Mouse (Mus musculus) MEL (cell line): ENCODE measurements around the gene Top3b. TPM values are rescaled to one million over a fixed set of nuclear protein-coding genes. Genes with fewer than 3 reads are reported as not detected.

Source experiments
- DNase-seq: peaks from one replicate; pipeline ENCODE4 v3.0.0; 2011; ENCODE audit warnings: low read depth, low spot score
- H3K27ac ChIP-seq: 2 replicates; pipeline ENCODE4 v1.5.1; 2012; ENCODE audit warnings: low read depth, mild to moderate bottlenecking, control low read depth, low read length, moderate library complexity; ENCODE audit not compliant: control insufficient read depth
- H3K27me3 ChIP-seq, 2 experiments: fragments of 150-350 bp in 1 of 2; sonication (generic) in 1 of 2; 2 replicates each; pipeline ENCODE4 v1.6.1; 2012; ENCODE audit warnings: low read length in 2 of 2, mild to moderate bottlenecking in 2 of 2, improper control_type of control experiment in 1 of 2, moderate library complexity in 1 of 2; ENCODE audit not compliant: insufficient read depth in 2 of 2, control insufficient read depth in 1 of 2
- H3K36me3 ChIP-seq, 2 experiments: 2 replicates each; pipeline ENCODE4 v1.6.1; 2012 to 2014; ENCODE audit warnings: low read length in 2 of 2, improper control_type of control experiment in 1 of 2, inconsistent platforms in 1 of 2, mild to moderate bottlenecking in 1 of 2; ENCODE audit not compliant: insufficient read depth in 2 of 2, control insufficient read depth in 1 of 2
- H3K4me1 ChIP-seq, 2 experiments: fragments of 150-350 bp in 1 of 2; sonication (generic) in 1 of 2; 2 replicates each; pipeline ENCODE4 v1.6.1; 2012; ENCODE audit warnings: low read length in 2 of 2, improper control_type of control experiment in 1 of 2, mild to moderate bottlenecking in 1 of 2; ENCODE audit not compliant: insufficient read depth in 2 of 2, control insufficient read depth in 1 of 2
- H3K4me3 ChIP-seq, 2 experiments: fragments of 150-350 bp in 1 of 2; sonication (generic) in 1 of 2; 2 replicates each; pipeline ENCODE4 v1.5.1; 2012; ENCODE audit warnings: low read depth in 2 of 2, low read length in 2 of 2, mild to moderate bottlenecking in 2 of 2, moderate library complexity in 2 of 2, control low read depth in 1 of 2, improper control_type of control experiment in 1 of 2; ENCODE audit not compliant: control insufficient read depth in 1 of 2, insufficient read depth in 1 of 2
- H3K79me2 ChIP-seq: 2 replicates; pipeline ENCODE4 v1.6.1; 2012; ENCODE audit warnings: mild to moderate bottlenecking, low read length, moderate library complexity; ENCODE audit not compliant: control insufficient read depth, poor library complexity, insufficient read depth
- H3K9ac ChIP-seq: 2 replicates; pipeline ENCODE4 v1.6.1; 2012; ENCODE audit warnings: low read depth, mild to moderate bottlenecking, control low read depth, low read length, moderate library complexity; ENCODE audit not compliant: control insufficient read depth, poor library complexity, severe bottlenecking
- H3K9me3 ChIP-seq: fragments of 150-350 bp; sonication (generic); replicated peaks from 2 replicates; pipeline ENCODE4 v1.6.1; 2012; ENCODE audit warnings: mild to moderate bottlenecking, low read length, improper control_type of control experiment, moderate library complexity; ENCODE audit not compliant: insufficient read depth
- BHLHE40 ChIP-seq: IDR thresholded peaks from 2 replicates; pipeline ENCODE4 v1.6.1; 2012; ENCODE audit warnings: low read depth, mild to moderate bottlenecking, inconsistent platforms, low read length, improper control_type of control experiment, borderline replicate concordance
- CHD1 ChIP-seq: IDR thresholded peaks from 2 replicates; pipeline ENCODE4 v1.6.1; 2012; ENCODE audit warnings: low read depth, mild to moderate bottlenecking, inconsistent platforms, low read length, improper control_type of control experiment
- CHD2 ChIP-seq: IDR thresholded peaks from 2 replicates; pipeline ENCODE4 v1.6.1; 2011; ENCODE audit warnings: low read length, improper control_type of control experiment
- CTCF ChIP-seq, 3 experiments: IDR thresholded peaks in 2 of 3; conservative IDR thresholded peaks in 1 of 3; 2 replicates each; pipeline ENCODE4 v1.5.1; 2011 to 2012; ENCODE audit warnings: low read length in 3 of 3, low read depth in 2 of 3, mild to moderate bottlenecking in 2 of 3, improper control_type of control experiment in 1 of 3, inconsistent platforms in 1 of 3, mixed read lengths in 1 of 3, moderate library complexity in 1 of 3; ENCODE audit not compliant: control insufficient read depth in 1 of 3, insufficient read depth in 1 of 3, poor library complexity in 1 of 3, severe bottlenecking in 1 of 3
- EP300 ChIP-seq, 2 experiments: IDR thresholded peaks; 2 replicates each; pipeline ENCODE4 v1.6.1; 2011; ENCODE audit warnings: improper control_type of control experiment in 2 of 2, low read length in 2 of 2, low read depth in 1 of 2, mild to moderate bottlenecking in 1 of 2
- GATA1 ChIP-seq: IDR thresholded peaks from 2 replicates; pipeline ENCODE4 v1.6.1; 2011; ENCODE audit warnings: low read depth, low read length, improper control_type of control experiment
- MAX ChIP-seq: IDR thresholded peaks from 2 replicates; pipeline ENCODE4 v1.6.1; 2011; ENCODE audit warnings: low read length, improper control_type of control experiment
- MXI1 ChIP-seq: IDR thresholded peaks from 2 replicates; pipeline ENCODE4 v1.6.1; 2011; ENCODE audit warnings: mild to moderate bottlenecking, low read depth, low read length, improper control_type of control experiment
- MYB ChIP-seq: IDR thresholded peaks from 2 replicates; pipeline ENCODE4 v1.6.1; 2011; ENCODE audit warnings: mild to moderate bottlenecking, low read depth, low read length, improper control_type of control experiment
- NELFE ChIP-seq: IDR thresholded peaks from 2 replicates; pipeline ENCODE4 v1.6.1; 2011; ENCODE audit warnings: low read depth, low read length, improper control_type of control experiment
- NRF1 ChIP-seq: IDR thresholded peaks from 2 replicates; pipeline ENCODE4 v1.6.1; 2014; ENCODE audit warnings: low read depth, mild to moderate bottlenecking, inconsistent platforms, low read length, improper control_type of control experiment, moderate library complexity; ENCODE audit not compliant: poor library complexity, insufficient read depth, severe bottlenecking
- RCOR1 ChIP-seq: IDR thresholded peaks from 2 replicates; pipeline ENCODE4 v1.6.1; 2012; ENCODE audit warnings: low read depth, mild to moderate bottlenecking, inconsistent platforms, low read length, improper control_type of control experiment
- SIN3A ChIP-seq: IDR thresholded peaks from 2 replicates; pipeline ENCODE4 v1.6.1; 2012; ENCODE audit warnings: low read length, improper control_type of control experiment, inconsistent platforms
- TAL1 ChIP-seq: IDR thresholded peaks from 2 replicates; pipeline ENCODE4 v1.6.1; 2012; ENCODE audit warnings: mild to moderate bottlenecking, inconsistent platforms, low read length, moderate library complexity, mixed read lengths
- TCF12 ChIP-seq: IDR thresholded peaks from 2 replicates; pipeline ENCODE4 v1.6.1; 2014; ENCODE audit warnings: low read depth, mild to moderate bottlenecking, inconsistent platforms, low read length, improper control_type of control experiment, moderate library complexity
- polyA plus RNA-seq, 2 experiments: library from polyadenylated mRNA; stranded (reverse) in 1 of 2; unstranded in 1 of 2; fragments of >175 nt in 1 of 2; fragments of >200 nt in 1 of 2; gene quantifications; 2 replicates each; pipeline versions ENCODE4 v1.2.1 to v1.2.4; 2012; ENCODE audit warnings: low replicate concordance in 2 of 2, low read depth in 1 of 2; ENCODE audit not compliant: insufficient read length in 2 of 2, insufficient read depth in 1 of 2, missing spikeins in 1 of 2
- total RNA-seq: library from RNA; depleted of rRNA; stranded (reverse); fragments of 300-350 nt; gene quantifications from 2 replicates; pipeline ENCODE4 v1.2.3, GENCODE M21; 2012

The Top3b gene
- total and polyA plus RNA-seq, 3 experiments: 50.5 to 93.2 TPM; not detected in 1

DNA sequence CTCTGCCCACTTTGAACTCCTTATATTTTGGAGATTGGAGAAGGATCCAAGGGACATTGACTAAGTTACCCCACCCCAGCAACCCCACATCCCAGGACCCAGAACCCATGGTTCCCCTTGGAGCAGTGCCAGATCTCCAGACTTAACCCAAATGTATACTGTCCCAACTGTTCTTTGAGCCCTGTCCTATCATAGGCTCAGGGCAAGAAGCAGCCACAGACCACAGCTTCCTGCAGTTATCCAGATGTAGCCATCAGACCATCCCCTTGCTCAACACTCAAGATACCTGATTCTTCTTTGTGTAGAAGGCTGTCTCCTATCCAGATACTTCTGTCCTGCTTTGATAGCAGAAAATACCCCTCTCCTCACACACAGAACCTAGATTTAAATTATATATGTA is 5.3 kb upstream of the Top3b start:
- peak; percentile 77 for DNase-seq
- peak overlapping the region; percentile 23; the same call in 1 of the 2 replicates for H3K27ac ChIP-seq
- peak; percentile 64 for TF ChIP-seq MYB
- TF ChIP-seq CTCF (IDR thresholded peaks at IDR 0.05 in 2 of 3, conservative IDR thresholded peaks at IDR 0.05 in 1 of 3; ENCODE audit: control insufficient read depth in 1 of 3, insufficient read depth in 1 of 3, low read depth in 2 of 3, low read length in 3 of 3, poor library complexity in 1 of 3, severe bottlenecking in 1 of 3): no peak
- no peak for TF ChIP-seq NELFE
- no peak; the same call in 1 of the 2 replicates for TF ChIP-seq MAX
- TF ChIP-seq NRF1: no peak
- no peak for TF ChIP-seq CHD1
- TF ChIP-seq GATA1: peak; percentile 56; the same call in 1 of the 2 replicates
- TF ChIP-seq EP300 (IDR thresholded peaks at IDR 0.05; ENCODE audit: low read depth in 1 of 2, low read length in 2 of 2): peak; percentile 63 to 73
- peak; percentile 56 for TF ChIP-seq TAL1
- no peak for TF ChIP-seq BHLHE40
- no peak for TF ChIP-seq MXI1
- no peak for TF ChIP-seq SIN3A
- TF ChIP-seq RCOR1: peak; percentile 51
- peak; percentile 52; the same call in 1 of the 2 replicates for TF ChIP-seq TCF12
- no peaks in the 10 kb centered on the region for H3K9me3 ChIP-seq
- no peaks in the 10 kb centered on the region for H3K27me3 ChIP-seq
- no peak overlapping the region for H3K4me3 ChIP-seq
- H3K36me3 ChIP-seq: peaks cover 0 to 26% of the 10 kb centered on the region in 2 experiments; a peak in 2 of 4 replicates
- H3K79me2 ChIP-seq: no peaks in the 10 kb centered on the region
- peaks cover 2 to 17% of the 10 kb centered on the region in 2 experiments; a peak in 3 of 4 replicates for H3K4me1 ChIP-seq
- H3K9ac ChIP-seq: no peak overlapping the region

DNA sequence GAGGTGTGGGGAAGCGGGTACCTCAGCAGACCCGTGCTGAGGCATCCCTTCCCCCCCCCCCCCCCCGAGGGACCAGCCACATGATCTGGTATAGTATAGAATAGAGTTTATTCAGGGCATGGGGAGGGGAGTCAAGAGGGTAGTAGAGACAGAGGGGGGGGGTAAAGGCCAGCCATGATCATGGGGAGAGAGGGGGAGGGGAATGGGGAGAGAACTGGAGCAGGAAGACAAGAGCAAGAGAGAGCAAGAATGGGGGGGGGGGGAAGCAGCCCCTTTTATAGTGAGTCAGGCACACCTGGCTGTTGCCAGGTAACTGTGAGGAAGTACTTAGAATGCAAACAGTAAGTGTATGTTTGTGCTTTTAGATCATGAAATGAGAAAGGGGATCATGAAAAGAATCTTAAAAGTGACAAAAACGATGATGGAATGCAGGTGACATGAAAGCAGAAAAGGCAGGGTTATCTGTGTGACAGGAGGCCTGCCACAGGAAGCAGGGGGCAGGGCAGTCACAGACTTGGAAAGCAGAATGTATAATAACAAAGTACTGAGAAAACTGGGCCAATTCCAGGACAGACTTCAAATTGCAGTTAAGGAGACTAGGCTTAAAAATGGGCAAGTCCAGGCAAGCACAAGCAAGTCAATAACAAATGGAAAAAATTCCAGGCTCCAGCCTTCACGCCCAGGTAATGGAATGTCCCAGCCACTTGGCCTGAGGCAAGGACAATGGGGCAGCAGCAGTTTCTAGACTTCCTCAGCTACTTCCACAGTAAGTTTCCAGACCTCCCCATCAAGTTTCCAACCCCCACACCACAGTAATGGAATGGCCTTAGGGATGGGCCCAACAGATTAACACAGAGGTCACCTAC is 4.6 kb upstream of the Top3b start:
- Histone ChIP-seq H3K27ac (peak overlapping the region; percentile 47; the same call in 1 of the 2 replicates), H3K9me3 (no peaks in the 10 kb centered on the region)
- peak; percentile 42 for DNase-seq
- TF ChIP-seq CHD2 (no peak), EP300 (IDR thresholded peaks at IDR 0.05; ENCODE audit: low read depth in 1 of 2, low read length in 2 of 2) (peak; percentile 37; a peak in 1 of 4 replicates)
- TF ChIP-seq, all 39 proteins: peak for 1
- peaks cover 2 to 17% of the 10 kb centered on the region in 2 experiments; a peak in 3 of 4 replicates for H3K4me1 ChIP-seq
- no peak overlapping the region for H3K4me3 ChIP-seq
- no peak overlapping the region for H3K9ac ChIP-seq
- peaks cover 0 to 27% of the 10 kb centered on the region in 2 experiments; a peak in 2 of 4 replicates for H3K36me3 ChIP-seq
- no peaks in the 10 kb centered on the region for H3K27me3 ChIP-seq
- peaks cover 4% of the 10 kb centered on the region for H3K79me2 ChIP-seq
